Mouse (Mus musculus) bone marrow macrophage, adult 2 months (primary cell): ENCODE results near the gene Pold4.

Source experiments
- CTCF ChIP-seq: IDR thresholded peaks from 2 replicates; pipeline ENCODE4 v1.5.1; 2012; ENCODE audit warnings: low read depth, mild to moderate bottlenecking, low read length, moderate library complexity
- POLR2A ChIP-seq: IDR thresholded peaks from 2 replicates; pipeline ENCODE4 v1.6.1; 2012; ENCODE audit warnings: mild to moderate bottlenecking, low read depth, low read length, borderline replicate concordance

DNA sequence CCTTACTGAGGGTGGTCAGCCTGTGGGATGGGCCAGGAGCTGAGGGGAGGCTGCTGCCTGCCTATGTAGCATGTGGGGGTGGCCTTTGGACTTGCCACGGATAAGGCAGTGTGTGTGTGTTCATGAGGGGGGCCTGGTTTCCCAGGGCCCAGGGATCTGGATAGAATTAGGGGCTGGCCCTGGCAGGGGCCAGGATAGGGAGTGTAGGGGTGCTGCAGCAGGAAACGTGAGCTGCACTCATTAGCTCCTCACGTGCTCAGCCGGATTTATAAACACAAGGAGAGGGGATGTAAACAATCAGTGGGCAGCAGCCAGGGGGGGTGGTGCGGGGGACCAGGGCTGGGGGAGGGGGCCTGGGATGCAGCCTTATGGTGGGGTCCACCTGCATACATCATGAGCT lies 14.6 kb upstream of the Pold4 start:
- TF ChIP-seq CTCF (no peak), POLR2A (no peak)
